8 mouse cellular contexts compared by ENCODE assay signal in genomic region chr15:7132741-7133140, GRCm38 (mm10). TPM values are rescaled to one million over a fixed set of nuclear protein-coding genes. Genes with fewer than 3 reads are reported as not detected.
DNase-seq lines count a peak whose midpoint lies in the region; ATAC-seq lines count a peak whose summit lies in the region.
"Had no signal": no experiment of that assay in that cellular context is flagged by ENCODE, and none has a peak within 500 bp of the region (broad histone marks: within the 10 kb centered on the region; RNA-seq: fewer than 3 reads in every experiment).

No protein-coding gene starts in this region.

- no peak overlapping the region for H3K27ac ChIP-seq in kidney, embryonic 16.5 days (ENCODE audit: low read length)
- no peak overlapping the region for H3K27ac ChIP-seq in hindbrain, embryonic 12.5 days
- H3K27ac ChIP-seq: kidney, embryonic 15.5 days had no signal

- no peak overlapping the region for H3K4me2 ChIP-seq in kidney, embryonic 16.5 days (replicated peaks; ENCODE audit: low read depth, low read length)
- H3K4me2 ChIP-seq in hindbrain, embryonic 12.5 days (replicated peaks) = no peak overlapping the region
- H3K4me2 ChIP-seq: kidney, embryonic 15.5 days had no signal

- H3K4me3 ChIP-seq in kidney, embryonic 16.5 days (ENCODE audit: low read length) = no peak overlapping the region
- H3K4me3 ChIP-seq in hindbrain, embryonic 12.5 days = no peak overlapping the region
- H3K4me3 ChIP-seq: kidney, embryonic 15.5 days had no signal

- no peaks in the 10 kb centered on the region for H3K9me3 ChIP-seq in kidney, embryonic 16.5 days (ENCODE audit: low read length)
- H3K9me3 ChIP-seq in hindbrain, embryonic 12.5 days (replicated peaks) = no peaks in the 10 kb centered on the region
- H3K9me3 ChIP-seq: kidney, embryonic 15.5 days had no signal

- no peak overlapping the region for H3K9ac ChIP-seq in kidney, embryonic 16.5 days (replicated peaks; ENCODE audit: low read length)
- no peak overlapping the region for H3K9ac ChIP-seq in hindbrain, embryonic 12.5 days
- H3K9ac ChIP-seq: kidney, embryonic 15.5 days had no signal

- H3K4me1 ChIP-seq in kidney, embryonic 16.5 days (ENCODE audit: insufficient read depth, low read length) = peaks cover 34% of the 10 kb centered on the region
- peaks cover 12% of the 10 kb centered on the region for H3K4me1 ChIP-seq in hindbrain, embryonic 12.5 days

- no peaks in the 10 kb centered on the region for H3K36me3 ChIP-seq in kidney, embryonic 16.5 days (ENCODE audit: insufficient read depth, low read length)
- no peaks in the 10 kb centered on the region for H3K36me3 ChIP-seq in hindbrain, embryonic 12.5 days
- H3K36me3 ChIP-seq: kidney, embryonic 15.5 days had no signal

- no peaks in the 10 kb centered on the region for H3K27me3 ChIP-seq in kidney, embryonic 16.5 days (ENCODE audit: insufficient read depth, low read length)
- H3K27me3 ChIP-seq in hindbrain, embryonic 12.5 days = peaks cover 11% of the 10 kb centered on the region; the same call in 1 of the 2 replicates
- H3K27me3 ChIP-seq: kidney, embryonic 15.5 days had no signal

- WGBS in kidney, embryonic 16.5 days = 57% methylated on average over 13 of the region's 13 CpGs
- 48% methylated on average over 13 of the region's 13 CpGs for WGBS in hindbrain, embryonic 12.5 days

- DNase-seq in kidney, postnatal 4 days = peak; percentile 54 to 59
- peak; percentile 35 for DNase-seq in MEL-GATA-1-ER (ENCODE audit: extremely low read depth, low read depth)
- DNase-seq in induced T-regulatory cell, adult 2 months (ENCODE audit: low read depth) = peak; percentile 4
- peak; percentile 27 to 74 for DNase-seq in spleen, postnatal 4 days (ENCODE audit: low spot score in 2 of 2)
- DNase-seq in frontal cortex, adult 2 months (ENCODE audit: extremely low spot score in 1 of 2, low spot score in 1 of 2) = no peak

- ATAC-seq in kidney, embryonic 16.5 days (ENCODE audit: low FRiP score, low TSS enrichment) = no peak
- ATAC-seq in hindbrain, embryonic 12.5 days (ENCODE audit: low FRiP score) = no peak

RNA-seq across cellular contexts. Expression of gene Lifr, which starts 42.3 kb away (rescaled TPM):
- polyA plus RNA-seq in kidney, embryonic 16.5 days (2015; fragmentation: Nextera tagmentation; extraction: Ambion mirVana) = 23.7 and 24.8 TPM in 2 replicates
- 16.9 and 17.6 TPM in 2 replicates for polyA plus RNA-seq in frontal cortex, adult 2 months (2012; rRNA removed)
- 16.5 and 18.3 TPM in 2 replicates for polyA plus RNA-seq in hindbrain, embryonic 12.5 days (2016; fragmentation: Nextera tagmentation; extraction: Ambion mirVana)

Comparison
In these comparisons a context has a peak if more than half of its experiments do, and no peak if none do; other contexts are left out.
1. DNase-seq: peak in kidney, postnatal 4 days (2 of 2), MEL-GATA-1-ER (single experiment), induced T-regulatory cell, adult 2 months (single experiment) and spleen, postnatal 4 days (2 of 2); none in frontal cortex, adult 2 months (0 of 2).